Mouse (Mus musculus): ENCODE measurements at regions not wholly inside any gene's neighbourhood (a gene's known extent, or its start where the extent isn't known, plus 50 kb on each side); places are given as distances from the start of the nearest gene placed in this dataset.

GRCm38 (mm10) chr4:127594081-127594480 is 236.1 kb upstream of the Gjb5 start:
- Histone ChIP-seq H3K27me3 (ENCODE audit: control insufficient read depth, insufficient read depth, low read length) (no peaks in the 10 kb centered on the region), H3K4me1 (ENCODE audit: control insufficient read depth, insufficient read depth, low read length) (no peaks in the 10 kb centered on the region), H3K4me2 (replicated peaks; ENCODE audit: low read depth, low read length) (no peak overlapping the region), H3K9ac (replicated peaks; ENCODE audit: low read depth, low read length) (no peak overlapping the region), H3K36me3 (ENCODE audit: control insufficient read depth, insufficient read depth, low read length) (no peaks in the 10 kb centered on the region), H3K4me3 (ENCODE audit: low read depth, low read length) (no peak overlapping the region), H3K9me3 (ENCODE audit: control insufficient read depth, low read depth, low read length) (no peaks in the 10 kb centered on the region), H3K27ac (ENCODE audit: low read length) (no peak overlapping the region)
- ATAC-seq (ENCODE audit: insufficient number of reproducible peaks, insufficient read depth, low FRiP score, low read depth): no peak
- WGBS: 73% methylated on average over 8 of the region's 8 CpGs

GRCm38 (mm10) chr4:127591540-127591939 is 233.6 kb upstream of the Gjb5 start:
- WGBS: 42% methylated on average over 3 of the region's 3 CpGs
- H3K4me1 ChIP-seq (ENCODE audit: control insufficient read depth, insufficient read depth, low read length): no peaks in the 10 kb centered on the region
- ATAC-seq (ENCODE audit: insufficient number of reproducible peaks, insufficient read depth, low FRiP score, low read depth): no peak

GRCm38 (mm10) chr4:127586822-127587221 is 228.8 kb upstream of the Gjb5 start:
- WGBS: 75% methylated on average over 4 of the region's 4 CpGs
- ATAC-seq (ENCODE audit: insufficient number of reproducible peaks, insufficient read depth, low FRiP score, low read depth): no peak
- Histone ChIP-seq H3K4me3 (ENCODE audit: low read depth, low read length) (no peak overlapping the region), H3K4me2 (replicated peaks; ENCODE audit: low read depth, low read length) (no peak overlapping the region), H3K4me1 (ENCODE audit: control insufficient read depth, insufficient read depth, low read length) (no peaks in the 10 kb centered on the region), H3K36me3 (ENCODE audit: control insufficient read depth, insufficient read depth, low read length) (no peaks in the 10 kb centered on the region), H3K9ac (replicated peaks; ENCODE audit: low read depth, low read length) (no peak overlapping the region), H3K27ac (ENCODE audit: low read length) (no peak overlapping the region), H3K27me3 (ENCODE audit: control insufficient read depth, insufficient read depth, low read length) (no peaks in the 10 kb centered on the region), H3K9me3 (ENCODE audit: control insufficient read depth, low read depth, low read length) (no peaks in the 10 kb centered on the region)

More at GRCm38 (mm10) chr4:127591540-127591939, 233.6 kb upstream of the Gjb5 start:
- H3K4me2 ChIP-seq (replicated peaks; ENCODE audit: low read depth, low read length): no peak overlapping the region
- no peak overlapping the region for H3K4me3 ChIP-seq (ENCODE audit: low read depth, low read length)
- no peaks in the 10 kb centered on the region for H3K27me3 ChIP-seq (ENCODE audit: control insufficient read depth, insufficient read depth, low read length)
- no peaks in the 10 kb centered on the region for H3K9me3 ChIP-seq (ENCODE audit: control insufficient read depth, low read depth, low read length)
- H3K27ac ChIP-seq (ENCODE audit: low read length): no peak overlapping the region
- no peak overlapping the region for H3K9ac ChIP-seq (replicated peaks; ENCODE audit: low read depth, low read length)
- H3K36me3 ChIP-seq (ENCODE audit: control insufficient read depth, insufficient read depth, low read length): no peaks in the 10 kb centered on the region

GRCm38 (mm10) chr4:127576521-127576920 is 218.5 kb upstream of the Gjb5 start:
- Histone ChIP-seq H3K9me3 (ENCODE audit: control insufficient read depth, low read depth, low read length) (no peaks in the 10 kb centered on the region), H3K4me3 (ENCODE audit: low read depth, low read length) (no peak overlapping the region), H3K27ac (ENCODE audit: low read length) (no peak overlapping the region), H3K36me3 (ENCODE audit: control insufficient read depth, insufficient read depth, low read length) (no peaks in the 10 kb centered on the region), H3K4me1 (ENCODE audit: control insufficient read depth, insufficient read depth, low read length) (no peaks in the 10 kb centered on the region), H3K4me2 (replicated peaks; ENCODE audit: low read depth, low read length) (no peak overlapping the region), H3K9ac (replicated peaks; ENCODE audit: low read depth, low read length) (no peak overlapping the region), H3K27me3 (ENCODE audit: control insufficient read depth, insufficient read depth, low read length) (no peaks in the 10 kb centered on the region)
- ATAC-seq (ENCODE audit: insufficient number of reproducible peaks, insufficient read depth, low FRiP score, low read depth): no peak
- 79% methylated on average over 3 of the region's 3 CpGs for WGBS

GRCm38 (mm10) chr4:127562602-127563001 is 204.6 kb upstream of the Gjb5 start:
- Histone ChIP-seq H3K36me3 (ENCODE audit: control insufficient read depth, insufficient read depth, low read length) (no peaks in the 10 kb centered on the region), H3K27me3 (ENCODE audit: control insufficient read depth, insufficient read depth, low read length) (no peaks in the 10 kb centered on the region), H3K4me2 (replicated peaks; ENCODE audit: low read depth, low read length) (no peak overlapping the region), H3K4me3 (ENCODE audit: low read depth, low read length) (no peak overlapping the region), H3K9ac (replicated peaks; ENCODE audit: low read depth, low read length) (no peak overlapping the region), H3K4me1 (ENCODE audit: control insufficient read depth, insufficient read depth, low read length) (no peaks in the 10 kb centered on the region), H3K27ac (ENCODE audit: low read length) (no peak overlapping the region), H3K9me3 (ENCODE audit: control insufficient read depth, low read depth, low read length) (no peaks in the 10 kb centered on the region)
- 74% methylated on average over 5 of the region's 5 CpGs for WGBS
- ATAC-seq (ENCODE audit: insufficient number of reproducible peaks, insufficient read depth, low FRiP score, low read depth): no peak

- Histone ChIP-seq H3K27ac (ENCODE audit: low read length) (no peak overlapping the region), H3K4me3 (ENCODE audit: low read depth, low read length) (no peak overlapping the region)
- 64% methylated on average over 7 of the region's 7 CpGs for WGBS
Observed at GRCm38 (mm10) chr4:127558572-127558971, 200.6 kb upstream of the Gjb5 start.

GRCm38 (mm10) chr4:127552456-127553225 is 194.7 kb upstream of the Gjb5 start:
- no peaks in the 10 kb centered on the region for H3K4me1 ChIP-seq (ENCODE audit: control insufficient read depth, insufficient read depth, low read length)
- no peaks in the 10 kb centered on the region for H3K27me3 ChIP-seq (ENCODE audit: control insufficient read depth, insufficient read depth, low read length)
- no peak for ATAC-seq (ENCODE audit: insufficient number of reproducible peaks, insufficient read depth, low FRiP score, low read depth)
- 73% methylated on average over 12 of the region's 12 CpGs for WGBS
- H3K9ac ChIP-seq (replicated peaks; ENCODE audit: low read depth, low read length): no peak overlapping the region
- H3K36me3 ChIP-seq (ENCODE audit: control insufficient read depth, insufficient read depth, low read length): no peaks in the 10 kb centered on the region
- no peaks in the 10 kb centered on the region for H3K9me3 ChIP-seq (ENCODE audit: control insufficient read depth, low read depth, low read length)
- no peak overlapping the region for H3K4me2 ChIP-seq (replicated peaks; ENCODE audit: low read depth, low read length)
- no peak overlapping the region for H3K4me3 ChIP-seq (ENCODE audit: low read depth, low read length)
- no peak overlapping the region for H3K27ac ChIP-seq (ENCODE audit: low read length)

More at GRCm38 (mm10) chr4:127558572-127558971, 200.6 kb upstream of the Gjb5 start:
- Histone ChIP-seq H3K27me3 (ENCODE audit: control insufficient read depth, insufficient read depth, low read length) (no peaks in the 10 kb centered on the region), H3K9ac (replicated peaks; ENCODE audit: low read depth, low read length) (no peak overlapping the region), H3K36me3 (ENCODE audit: control insufficient read depth, insufficient read depth, low read length) (no peaks in the 10 kb centered on the region), H3K4me2 (replicated peaks; ENCODE audit: low read depth, low read length) (no peak overlapping the region), H3K9me3 (ENCODE audit: control insufficient read depth, low read depth, low read length) (no peaks in the 10 kb centered on the region), H3K4me1 (ENCODE audit: control insufficient read depth, insufficient read depth, low read length) (no peaks in the 10 kb centered on the region)
- ATAC-seq (ENCODE audit: insufficient number of reproducible peaks, insufficient read depth, low FRiP score, low read depth): no peak

DNA sequence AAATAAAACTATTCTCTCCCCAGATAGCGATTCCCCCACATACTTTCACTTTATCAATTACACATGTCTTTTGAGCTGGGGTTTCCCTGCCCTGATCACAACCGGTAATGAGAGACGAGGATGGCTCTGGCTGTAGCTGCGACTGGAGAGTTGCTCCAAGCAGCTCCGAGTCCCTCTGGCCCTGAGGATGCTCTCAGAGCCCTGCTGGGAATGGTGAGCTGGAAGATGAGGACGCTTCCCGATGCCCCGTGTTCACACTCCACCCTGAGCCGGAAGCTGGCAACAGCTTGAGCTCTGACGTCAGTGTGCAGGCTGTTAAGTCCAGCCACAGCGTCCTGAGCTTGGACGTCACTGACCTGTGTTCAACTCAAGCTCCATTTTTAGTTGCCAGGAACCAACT is 191.6 kb upstream of the Gjb5 start:
- H3K36me3 ChIP-seq (ENCODE audit: control insufficient read depth, insufficient read depth, low read length): no peaks in the 10 kb centered on the region
- H3K4me3 ChIP-seq (ENCODE audit: low read depth, low read length): no peak overlapping the region
- H3K4me1 ChIP-seq (ENCODE audit: control insufficient read depth, insufficient read depth, low read length): no peaks in the 10 kb centered on the region
- H3K27ac ChIP-seq (ENCODE audit: low read length): no peak overlapping the region
- ATAC-seq (ENCODE audit: insufficient number of reproducible peaks, insufficient read depth, low FRiP score, low read depth): no peak
- H3K4me2 ChIP-seq (replicated peaks; ENCODE audit: low read depth, low read length): peak overlapping the region; percentile 27
- H3K27me3 ChIP-seq (ENCODE audit: control insufficient read depth, insufficient read depth, low read length): no peaks in the 10 kb centered on the region
- H3K9ac ChIP-seq (replicated peaks; ENCODE audit: low read depth, low read length): no peak overlapping the region
- 34% methylated on average over 12 of the region's 12 CpGs for WGBS
- no peaks in the 10 kb centered on the region for H3K9me3 ChIP-seq (ENCODE audit: control insufficient read depth, low read depth, low read length)

DNA sequence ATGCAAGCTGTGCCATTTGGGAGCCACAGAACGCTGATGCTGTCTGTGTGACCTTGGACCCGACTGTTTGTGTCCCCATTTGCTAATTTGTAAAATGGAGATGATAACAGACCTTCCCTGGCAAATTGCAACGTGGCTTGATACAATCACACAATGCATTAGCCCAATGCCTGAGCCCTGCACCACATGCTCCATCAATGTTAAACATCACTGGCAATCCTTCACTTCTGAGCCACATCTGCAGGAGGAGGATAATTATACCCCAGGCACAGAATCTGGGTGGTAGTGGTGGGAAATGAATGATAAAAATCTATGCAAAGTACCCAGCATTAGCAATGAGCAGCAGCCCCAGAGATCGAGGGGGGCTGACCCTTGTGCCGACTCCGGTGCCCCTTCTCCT is 191.0 kb upstream of the Gjb5 start:
- Histone ChIP-seq H3K4me2 (replicated peaks; ENCODE audit: low read depth, low read length) (no peak overlapping the region), H3K4me1 (ENCODE audit: control insufficient read depth, insufficient read depth, low read length) (no peaks in the 10 kb centered on the region), H3K9ac (replicated peaks; ENCODE audit: low read depth, low read length) (no peak overlapping the region), H3K4me3 (ENCODE audit: low read depth, low read length) (no peak overlapping the region), H3K27ac (ENCODE audit: low read length) (no peak overlapping the region), H3K36me3 (ENCODE audit: control insufficient read depth, insufficient read depth, low read length) (no peaks in the 10 kb centered on the region), H3K27me3 (ENCODE audit: control insufficient read depth, insufficient read depth, low read length) (no peaks in the 10 kb centered on the region), H3K9me3 (ENCODE audit: control insufficient read depth, low read depth, low read length) (no peaks in the 10 kb centered on the region)
- WGBS: 40% methylated on average over 6 of the region's 6 CpGs
- no peak for ATAC-seq (ENCODE audit: insufficient number of reproducible peaks, insufficient read depth, low FRiP score, low read depth)
